Mouse (Mus musculus) testis, adult 2 months (tissue): ENCODE results near the gene Suz12. TPM values are rescaled to one million over a fixed set of nuclear protein-coding genes. Genes with fewer than 3 reads are reported as not detected.
"Not testable (repeated sequence)": the region's sequence is repeated elsewhere in the genome, so short reads cannot be mapped to it uniquely, and the experiment has no call there.

Source experiments
- H3K27ac ChIP-seq: fragments of 200-500 bp; 2 replicates; pipeline ENCODE4 v1.5.1; 2012; ENCODE audit warnings: low read depth, low read length; ENCODE audit not compliant: control insufficient read depth, insufficient read depth
- H3K27me3 ChIP-seq: fragments of 200-500 bp; 2 replicates; pipeline ENCODE4 v1.6.1; 2012; ENCODE audit warnings: mild to moderate bottlenecking, low read length, moderate library complexity; ENCODE audit not compliant: control insufficient read depth, insufficient read depth
- H3K36me3 ChIP-seq: fragments of 200-500 bp; 2 replicates; pipeline ENCODE4 v1.6.1; 2012; ENCODE audit warnings: mild to moderate bottlenecking, low read length; ENCODE audit not compliant: control insufficient read depth, insufficient read depth
- H3K4me1 ChIP-seq: fragments of 200-500 bp; 2 replicates; pipeline ENCODE4 v1.6.1; 2012; ENCODE audit warnings: low read length; ENCODE audit not compliant: control insufficient read depth, insufficient read depth
- H3K4me3 ChIP-seq: fragments of 200-500 bp; 2 replicates; pipeline ENCODE4 v1.5.1; 2012; ENCODE audit warnings: low read depth, mild to moderate bottlenecking, low read length, moderate library complexity, mixed read lengths; ENCODE audit not compliant: control insufficient read depth
- CTCF ChIP-seq: fragments of 200-500 bp; IDR thresholded peaks from 2 replicates; pipeline ENCODE4 v1.5.1; 2012; ENCODE audit warnings: low read depth, mild to moderate bottlenecking, inconsistent platforms, low read length, moderate library complexity; ENCODE audit not compliant: control insufficient read depth, insufficient read depth, insufficient replicate concordance
- POLR2A ChIP-seq: fragments of 200-500 bp; IDR thresholded peaks from 2 replicates; pipeline ENCODE4 v1.6.1; 2012; ENCODE audit warnings: low read depth, mild to moderate bottlenecking, inconsistent platforms, low read length, moderate library complexity; ENCODE audit not compliant: control insufficient read depth
- polyA plus RNA-seq: library from polyadenylated mRNA; depleted of rRNA; stranded (reverse); fragments of >200 nt; gene quantifications from 2 replicates; pipeline ENCODE4 v1.2.3, GENCODE M21; 2012

Suz12 gene
- polyA plus RNA-seq, 1 experiment: 6.4 TPM

- Histone ChIP-seq H3K27me3 (no peaks in the 10 kb centered on the region), H3K4me3 (no peak overlapping the region), H3K36me3 (no peaks in the 10 kb centered on the region), H3K27ac (peak overlapping the region; percentile 36; the same call in 1 of the 2 replicates), H3K4me1 (no peaks in the 10 kb centered on the region)
- TF ChIP-seq CTCF (no peak), POLR2A (no peak)
These were observed 69.3 kb downstream of the Suz12 start for GRCm38 (mm10) chr11:80062159-80062558.

GRCm38 (mm10) chr11:80066373-80066772 lies 73.5 kb downstream of the Suz12 start:
- not testable (repeated sequence) for H3K4me1 ChIP-seq, H3K27me3 ChIP-seq, H3K4me3 ChIP-seq, H3K36me3 ChIP-seq, H3K27ac ChIP-seq

DNA sequence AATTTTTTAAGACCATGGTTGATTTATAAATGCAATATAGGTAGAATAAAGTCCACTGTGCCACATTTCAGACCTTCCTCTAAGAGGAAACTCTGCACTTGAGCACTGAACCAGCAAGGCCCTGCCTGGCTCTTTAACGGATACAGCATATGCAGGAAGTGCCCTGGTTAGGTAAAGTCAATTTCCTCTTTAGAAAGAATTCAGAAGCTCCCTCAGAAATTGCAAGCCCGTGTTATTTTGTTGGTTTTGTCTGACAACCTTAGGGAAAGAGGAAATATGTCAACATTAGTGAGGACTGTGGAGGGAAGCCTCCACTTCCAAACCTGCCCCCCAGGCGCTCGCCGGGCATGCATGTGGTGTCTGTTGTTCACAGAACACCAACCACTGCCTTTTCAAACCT lies 74.7 kb downstream of the Suz12 start:
- H3K4me3 ChIP-seq: no peak overlapping the region
- H3K36me3 ChIP-seq: no peaks in the 10 kb centered on the region
- TF ChIP-seq POLR2A: no peak
- TF ChIP-seq CTCF: no peak
- no peaks in the 10 kb centered on the region for H3K4me1 ChIP-seq
- no peak overlapping the region for H3K27ac ChIP-seq
- H3K27me3 ChIP-seq: no peaks in the 10 kb centered on the region

DNA sequence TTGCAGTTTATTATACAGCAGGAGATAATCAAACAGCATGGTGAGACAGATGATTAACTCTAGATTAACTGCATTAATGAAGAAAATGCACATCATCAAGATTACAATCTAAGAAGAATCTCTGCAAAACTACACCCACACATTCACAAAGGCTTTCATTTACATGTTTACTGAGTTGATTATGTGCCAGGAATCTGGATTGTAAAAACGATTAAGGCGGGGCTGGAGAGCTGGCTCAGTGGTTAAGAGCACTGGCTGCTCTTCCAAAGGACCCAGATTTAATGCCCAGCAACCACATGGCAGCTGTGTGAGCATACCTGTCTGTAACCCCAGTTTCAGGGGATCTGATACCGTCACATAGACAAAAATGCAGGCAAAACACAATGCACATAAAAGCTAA lies 76.9 kb downstream of the Suz12 start:
- TF ChIP-seq POLR2A (no peak), CTCF (no peak)
- H3K27me3 ChIP-seq: no peaks in the 10 kb centered on the region
- H3K4me1 ChIP-seq: no peaks in the 10 kb centered on the region
- H3K36me3 ChIP-seq: no peaks in the 10 kb centered on the region
- H3K4me3 ChIP-seq: no peak overlapping the region
- H3K27ac ChIP-seq: no peak overlapping the region

- H3K36me3 ChIP-seq: no peaks in the 10 kb centered on the region
- H3K27ac ChIP-seq: no peak overlapping the region
- no peaks in the 10 kb centered on the region for H3K4me1 ChIP-seq
- no peak for TF ChIP-seq POLR2A
- no peak for TF ChIP-seq CTCF
- no peak overlapping the region for H3K4me3 ChIP-seq
- no peaks in the 10 kb centered on the region for H3K27me3 ChIP-seq
These were observed 78.1 kb downstream of the Suz12 start for GRCm38 (mm10) chr11:80071039-80071438.

DNA sequence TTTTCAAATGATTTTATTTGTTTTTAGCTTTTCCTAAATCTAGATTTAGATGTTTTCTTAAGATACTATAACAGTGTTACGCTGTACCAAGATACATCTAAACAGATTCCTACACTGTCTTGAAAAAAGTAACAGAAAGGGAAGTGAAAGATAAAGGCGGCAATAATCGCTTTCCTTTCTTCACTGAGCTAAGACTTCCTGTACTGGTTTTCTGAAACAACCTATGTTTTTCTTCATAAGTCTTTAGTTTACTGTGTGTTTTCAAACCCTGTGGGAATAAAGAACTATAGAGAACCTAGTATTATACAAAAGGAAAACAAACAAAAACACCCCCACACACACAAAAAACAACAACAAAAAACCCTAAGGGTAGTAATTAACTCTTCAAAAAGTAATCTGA lies 79.5 kb downstream of the Suz12 start:
- no peaks in the 10 kb centered on the region for H3K36me3 ChIP-seq
- H3K4me3 ChIP-seq: no peak overlapping the region
- H3K27me3 ChIP-seq: no peaks in the 10 kb centered on the region
- no peak for TF ChIP-seq POLR2A
- no peak for TF ChIP-seq CTCF
- no peaks in the 10 kb centered on the region for H3K4me1 ChIP-seq
- no peak overlapping the region for H3K27ac ChIP-seq

DNA sequence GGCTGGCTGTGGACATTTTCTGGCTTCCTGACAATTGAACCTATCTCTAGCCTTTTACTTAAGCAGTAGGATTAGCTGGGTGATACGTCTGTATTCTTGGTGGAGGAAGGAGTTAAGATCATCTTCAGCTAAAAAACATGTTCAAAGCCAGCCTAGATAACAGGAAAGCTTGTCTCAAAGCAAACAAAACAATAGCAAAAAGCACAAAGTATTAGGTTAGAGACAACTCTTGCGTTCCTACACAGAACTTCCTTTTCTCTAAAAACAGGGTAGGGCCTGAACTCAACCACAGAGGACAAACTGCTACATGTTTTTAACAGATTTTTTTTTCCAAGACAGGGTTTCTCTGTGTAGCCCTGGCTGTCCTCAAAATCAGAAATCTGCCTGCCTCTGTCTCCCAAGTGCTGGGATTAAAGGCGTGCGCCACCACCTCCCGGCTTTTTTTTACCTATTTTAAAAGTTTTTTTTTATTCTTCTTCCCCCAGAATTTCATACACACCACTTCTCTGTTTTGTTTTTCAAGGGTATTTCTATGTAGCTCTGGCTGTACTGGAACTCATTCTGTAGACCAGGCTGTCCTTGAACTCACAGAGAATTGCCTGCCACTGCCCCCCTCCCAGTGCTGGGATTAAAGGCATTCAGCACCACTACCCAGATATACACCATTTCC lies 82.8 kb downstream of the Suz12 start:
- Histone ChIP-seq H3K27me3 (no peaks in the 10 kb centered on the region), H3K36me3 (no peaks in the 10 kb centered on the region), H3K4me3 (no peak overlapping the region), H3K27ac (no peak overlapping the region), H3K4me1 (no peaks in the 10 kb centered on the region; the same call in 1 of the 2 replicates)
- TF ChIP-seq POLR2A: no peak
- TF ChIP-seq CTCF: no peak

- TF ChIP-seq CTCF (no peak), POLR2A (no peak)
- H3K36me3 ChIP-seq: no peaks in the 10 kb centered on the region
- H3K4me1 ChIP-seq: peaks cover 4% of the 10 kb centered on the region; the same call in 1 of the 2 replicates
- H3K27me3 ChIP-seq: no peaks in the 10 kb centered on the region
- no peak overlapping the region for H3K27ac ChIP-seq
- no peak overlapping the region for H3K4me3 ChIP-seq
These were observed 85.1 kb downstream of the Suz12 start for GRCm38 (mm10) chr11:80077784-80078545.
